Mouse (Mus musculus) liver, embryonic 11.5 days (tissue): Measurements from ENCODE around the gene Prelp. TPM values are rescaled to one million over a fixed set of nuclear protein-coding genes. Genes with fewer than 3 reads are reported as not detected.

Source experiments
- ATAC-seq: fragments of 200-750 bp; cut with Nextera tagmentation; replicated peaks from 2 replicates; pipeline ENCODE4 v1.8.0; 2017; ENCODE audit warnings: moderate number of reproducible peaks, mild to moderate bottlenecking, moderate TSS enrichment, moderate library complexity; ENCODE audit not compliant: low FRiP score
- DNase-seq: peaks from one replicate; pipeline ENCODE4 v3.0.0-alpha.2; 2017; ENCODE audit warnings: low spot score
- H3K27ac ChIP-seq: fragments of 300-500 bp; sonication (generic); 2 replicates; pipeline ENCODE4 v1.5.1; 2014; ENCODE audit warnings: mild to moderate bottlenecking, low read depth, low read length, control low read depth
- H3K27me3 ChIP-seq: fragments of 300-500 bp; sonication (generic); replicated peaks from 2 replicates; pipeline ENCODE4 v1.6.1; 2014; ENCODE audit warnings: low read length, mixed read lengths; ENCODE audit not compliant: control insufficient read depth, insufficient read depth
- H3K36me3 ChIP-seq: fragments of 300-500 bp; sonication (generic); 2 replicates; pipeline ENCODE4 v1.6.1; 2014; ENCODE audit warnings: mild to moderate bottlenecking, low read length, moderate library complexity, mixed read lengths; ENCODE audit not compliant: control insufficient read depth, insufficient read depth
- H3K4me1 ChIP-seq: fragments of 300-500 bp; sonication (generic); replicated peaks from 2 replicates; pipeline ENCODE4 v1.6.1; 2014; ENCODE audit warnings: low read length, mixed read lengths; ENCODE audit not compliant: control insufficient read depth, insufficient read depth
- H3K4me2 ChIP-seq: fragments of 300-500 bp; sonication (generic); 2 replicates; pipeline ENCODE4 v1.6.1; 2014; ENCODE audit warnings: mild to moderate bottlenecking, control low read depth, moderate library complexity
- H3K4me3 ChIP-seq: fragments of 300-500 bp; sonication (generic); 2 replicates; pipeline ENCODE4 v1.5.1; 2014; ENCODE audit warnings: low read depth, low read length, control low read depth
- H3K9ac ChIP-seq: fragments of 300-500 bp; sonication (generic); 2 replicates; pipeline ENCODE4 v1.6.1; 2014; ENCODE audit warnings: low read depth, low read length, control low read depth
- H3K9me3 ChIP-seq: fragments of 300-500 bp; sonication (generic); 2 replicates; pipeline ENCODE4 v1.6.1; 2016; ENCODE audit warnings: low read length, inconsistent platforms, mixed read lengths; ENCODE audit not compliant: control insufficient read depth
- WGBS: fragments of 180-500 bp; shearing (Covaris S2); extraction: QIAGEN DNeasy Blood & Tissue Kit; methylation state at CpG from one replicate; pipeline ENCODE4 v1.1.7; 2014; 5-methylcytosine and 5-hydroxymethylcytosine counted together
- polyA plus RNA-seq: library from polyadenylated mRNA; unstranded; fragments of >200 nt; fragmentation: Nextera tagmentation; extraction: Ambion mirVana; gene quantifications from 2 replicates; pipeline ENCODE4 v1.2.1, GENCODE M21; 2014

Gene Prelp
- polyA plus RNA-seq, 1 experiment from 2014 or later, result 0.11 TPM

DNA sequence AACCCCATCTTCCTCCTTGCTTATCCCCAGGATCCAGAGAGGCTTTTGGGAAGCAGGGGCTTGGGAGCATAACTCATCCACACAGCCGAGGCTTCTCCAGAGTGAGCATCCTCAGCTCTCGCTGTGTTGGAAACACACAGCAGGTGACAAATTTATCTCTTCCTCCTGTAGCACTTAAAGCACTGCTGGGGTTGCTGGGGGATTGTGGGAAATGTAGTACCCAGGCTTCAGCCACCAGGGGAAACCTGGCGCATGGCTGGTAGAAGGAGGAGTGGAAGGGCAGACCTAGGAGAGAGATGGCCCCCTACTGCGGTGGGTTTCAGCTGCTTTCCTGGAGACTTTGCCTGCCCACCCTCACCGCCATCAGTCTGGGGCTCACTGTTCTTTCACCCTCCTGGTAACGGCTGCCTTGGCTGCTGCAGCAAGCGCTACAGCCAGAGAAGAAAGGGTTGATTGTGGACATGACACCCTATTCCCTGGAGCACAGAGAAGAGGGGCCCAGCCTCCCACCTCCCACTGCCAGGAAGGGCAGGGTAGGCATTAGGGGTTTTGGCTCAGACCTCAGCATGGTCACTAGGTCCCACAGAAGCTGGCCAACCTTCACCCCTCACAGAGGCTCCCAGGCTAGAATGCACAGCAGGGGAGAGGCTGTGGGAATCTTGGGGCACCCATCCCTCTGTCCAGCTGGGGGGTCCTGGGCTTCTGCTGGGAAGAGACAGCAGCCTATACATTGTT, 3.1 kb upstream of the Prelp start:
- Histone ChIP-seq H3K27me3 (0 out of 2 replicates have a peak, but pooled peaks cover 2% of the 10 kb centered on the region), H3K27ac (no peak overlapping the region), H3K9ac (no peak overlapping the region), H3K4me3 (no peak overlapping the region), H3K36me3 (no peaks in the 10 kb centered on the region), H3K9me3 (no peaks in the 10 kb centered on the region), H3K4me2 (no peak overlapping the region), H3K4me1 (no peaks in the 10 kb centered on the region)
- 33% methylated on average over 7 of the region's 7 CpGs for whole genome bisulfite sequencing
- DNase-seq (no peak), ATAC-seq (0 out of 2 replicates have a peak, but pooled peaks have one; percentile 45)

GRCm38 (mm10) chr1:133923071-133923470, 1.9 kb upstream of the Prelp start:
- DNase-seq (no peak), ATAC-seq (no peak)
- H3K36me3 ChIP-seq, result no peaks in the 10 kb centered on the region
- WGBS, result 84% methylated on average over 5 of the region's 5 CpGs
- H3K4me1 ChIP-seq, result no peaks in the 10 kb centered on the region
- no peak overlapping the region for H3K9ac ChIP-seq
- no peaks in the 10 kb centered on the region for H3K9me3 ChIP-seq
- H3K27me3 ChIP-seq, result 0 out of 2 replicates have a peak, but pooled peaks cover 4% of the 10 kb centered on the region
- no peak overlapping the region for H3K4me2 ChIP-seq
- H3K4me3 ChIP-seq, result no peak overlapping the region
- H3K27ac ChIP-seq, result no peak overlapping the region

GRCm38 (mm10) chr1:133920876-133921275, 338 bp downstream of the Prelp start:
- no peaks in the 10 kb centered on the region for H3K9me3 ChIP-seq
- H3K27me3 ChIP-seq, result 0 out of 2 replicates have a peak, but pooled peaks cover 11% of the 10 kb centered on the region
- no peak overlapping the region for H3K9ac ChIP-seq
- DNase-seq (no peak), ATAC-seq (no peak)
- no peak overlapping the region for H3K27ac ChIP-seq
- 56% methylated on average over 3 of the region's 3 CpGs for WGBS
- no peaks in the 10 kb centered on the region for H3K4me1 ChIP-seq
- no peak overlapping the region for H3K4me3 ChIP-seq
- no peak overlapping the region for H3K4me2 ChIP-seq
- no peaks in the 10 kb centered on the region for H3K36me3 ChIP-seq

GRCm38 (mm10) chr1:133920401-133920800, 813 bp downstream of the Prelp start:
- Histone ChIP-seq H3K27ac (no peak overlapping the region), H3K4me3 (no peak overlapping the region), H3K27me3 (0 out of 2 replicates have a peak, but pooled peaks cover 11% of the 10 kb centered on the region), H3K4me1 (no peaks in the 10 kb centered on the region), H3K9me3 (no peaks in the 10 kb centered on the region), H3K9ac (no peak overlapping the region), H3K4me2 (no peak overlapping the region), H3K36me3 (no peaks in the 10 kb centered on the region)
- no peak for DNase-seq
- WGBS, result 57% methylated on average over 3 of the region's 3 CpGs
- ATAC-seq, result no peak

- no peak overlapping the region for H3K27ac ChIP-seq
- H3K27me3 ChIP-seq, result 0 out of 2 replicates have a peak, but pooled peaks cover 11% of the 10 kb centered on the region
- H3K4me2 ChIP-seq, result no peak overlapping the region
- no peak for ATAC-seq
- no peak overlapping the region for H3K4me3 ChIP-seq
- DNase-seq, result no peak
- H3K36me3 ChIP-seq, result no peaks in the 10 kb centered on the region
- H3K9me3 ChIP-seq, result no peaks in the 10 kb centered on the region
- H3K9ac ChIP-seq, result no peak overlapping the region
- 52% methylated on average over 6 of the region's 6 CpGs for WGBS
- no peaks in the 10 kb centered on the region for H3K4me1 ChIP-seq
Observed at GRCm38 (mm10) chr1:133918088-133918470, 3.1 kb downstream of the Prelp start.

GRCm38 (mm10) chr1:133917456-133918087, 3.6 kb downstream of the Prelp start:
- Histone ChIP-seq H3K9ac (no peak overlapping the region), H3K4me2 (no peak overlapping the region), H3K4me1 (no peaks in the 10 kb centered on the region), H3K9me3 (no peaks in the 10 kb centered on the region), H3K36me3 (no peaks in the 10 kb centered on the region), H3K4me3 (no peak overlapping the region), H3K27ac (no peak overlapping the region), H3K27me3 (0 out of 2 replicates have a peak, but pooled peaks cover 11% of the 10 kb centered on the region)
- WGBS, result 38% methylated on average over 11 of the region's 11 CpGs
- ATAC-seq, result no peak
- no peak for DNase-seq

DNA sequence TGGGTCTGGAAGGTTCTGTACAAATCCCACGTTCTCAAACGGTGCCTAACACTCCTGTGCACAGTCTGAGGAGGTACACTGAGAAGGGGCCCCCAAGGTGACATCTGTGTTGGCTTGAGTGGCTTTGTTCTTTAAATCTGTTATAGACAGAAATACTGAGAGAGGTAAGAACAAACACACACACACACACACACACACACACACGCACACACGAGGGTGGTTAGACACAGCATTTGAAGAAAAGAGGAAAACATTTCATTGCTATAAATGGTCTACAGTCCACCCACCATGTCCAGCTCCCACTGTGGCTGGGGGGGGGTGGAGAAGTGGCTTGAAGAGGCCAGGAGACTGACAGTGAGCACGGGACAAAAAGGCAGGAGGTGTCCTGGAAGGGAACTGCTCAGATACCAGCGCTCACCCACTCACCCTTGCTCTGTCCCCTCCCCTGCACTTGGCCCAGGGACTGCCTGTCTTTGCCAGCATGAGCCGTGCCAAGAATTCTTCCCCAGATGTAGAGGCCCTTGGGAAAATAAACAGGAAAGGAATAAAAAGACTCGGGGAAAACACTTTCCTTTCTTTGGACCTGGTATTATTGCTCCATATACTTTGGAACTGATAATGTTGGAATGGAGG, 5.4 kb downstream of the Prelp start:
- H3K9me3 ChIP-seq, result no peaks in the 10 kb centered on the region
- no peak for ATAC-seq
- H3K4me1 ChIP-seq, result no peaks in the 10 kb centered on the region
- no peak overlapping the region for H3K4me3 ChIP-seq
- no peak for DNase-seq
- H3K27ac ChIP-seq, result no peak overlapping the region
- H3K4me2 ChIP-seq, result no peak overlapping the region
- 62% methylated on average over 8 of the region's 8 CpGs for WGBS
- H3K27me3 ChIP-seq, result peaks cover 13% of the 10 kb centered on the region
- H3K36me3 ChIP-seq, result no peaks in the 10 kb centered on the region
- H3K9ac ChIP-seq, result no peak overlapping the region

GRCm38 (mm10) chr1:133915115-133915514, 6.1 kb downstream of the Prelp start:
- Histone ChIP-seq H3K4me2 (no peak overlapping the region), H3K27me3 (peaks cover 19% of the 10 kb centered on the region), H3K4me1 (no peaks in the 10 kb centered on the region), H3K27ac (no peak overlapping the region), H3K36me3 (no peaks in the 10 kb centered on the region), H3K4me3 (no peak overlapping the region), H3K9ac (no peak overlapping the region), H3K9me3 (no peaks in the 10 kb centered on the region)
- ATAC-seq, result no peak
- WGBS, result 80% methylated on average over 13 of the region's 13 CpGs
- DNase-seq, result no peak
